Mouse (Mus musculus): ENCODE measurements around the gene Ehmt2. TPM values are rescaled to one million over a fixed set of nuclear protein-coding genes. Genes with fewer than 3 reads are reported as not detected.
"Not testable (repeated sequence)": the region's sequence is repeated elsewhere in the genome, so short reads cannot be mapped to it uniquely, and the experiment has no call there.

Gene Ehmt2
- polyA plus RNA-seq, 2 experiments: 10.2 to 29.7 TPM

DNA sequence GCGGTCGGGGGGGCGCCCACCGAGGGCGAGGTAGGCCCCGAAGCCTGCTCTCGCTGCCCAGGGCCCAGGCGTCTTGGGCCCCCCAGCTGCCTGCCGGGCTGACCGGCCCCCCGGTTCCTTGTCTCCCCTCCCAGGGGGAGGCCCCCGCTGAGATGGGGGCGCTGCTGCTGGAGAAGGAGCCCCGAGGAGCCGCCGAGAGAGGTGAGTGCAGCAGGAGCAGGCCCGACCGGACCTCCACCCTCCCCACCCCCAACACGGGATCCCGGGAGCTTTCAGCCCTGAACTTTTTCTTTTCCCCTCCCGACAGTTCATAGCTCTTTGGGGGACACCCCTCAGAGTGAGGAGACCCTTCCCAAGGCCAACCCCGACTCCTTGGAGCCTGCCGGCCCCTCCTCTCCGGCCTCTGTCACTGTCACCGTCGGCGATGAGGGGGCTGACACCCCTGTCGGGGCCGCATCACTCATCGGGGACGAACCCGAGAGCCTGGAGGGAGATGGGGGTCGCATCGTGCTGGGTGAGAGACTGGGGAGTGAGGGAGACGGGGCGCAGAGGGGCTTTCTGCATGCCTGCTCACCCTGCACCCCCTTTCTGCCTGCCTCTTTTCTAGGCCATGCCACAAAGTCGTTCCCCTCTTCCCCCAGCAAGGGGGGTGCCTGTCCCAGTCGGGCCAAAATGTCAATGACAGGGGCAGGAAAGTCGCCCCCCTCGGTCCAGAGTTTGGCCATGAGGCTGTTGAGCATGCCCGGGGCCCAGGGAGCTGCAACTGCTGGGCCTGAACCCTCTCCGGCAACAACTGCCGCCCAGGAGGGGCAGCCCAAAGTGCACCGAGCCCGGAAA lies 1.0 kb downstream of the Ehmt2 start:
- peak overlapping the region; percentile 75 for H3K27ac ChIP-seq
- peak overlapping the region; percentile 64 to 85 for H3K4me3 ChIP-seq (ENCODE audit: insufficient read depth in 1 of 2, low read depth in 2 of 2, low read length in 2 of 2)
- no peaks in the 10 kb centered on the region for H3K9me3 ChIP-seq (ENCODE audit: control insufficient read depth, low read length)
- DNase-seq (ENCODE audit: low read depth in 3 of 3, low spot score in 3 of 3) (no peak), ATAC-seq (ENCODE audit: insufficient read depth) (no peak)
- H3K36me3 ChIP-seq (replicated peaks; ENCODE audit: control insufficient read depth, insufficient read depth, low read depth): peaks cover 3% of the 10 kb centered on the region
- peak overlapping the region; percentile 85 for H3K9ac ChIP-seq (replicated peaks)
- H3K27me3 ChIP-seq (ENCODE audit: control insufficient read depth, insufficient read depth, low read length): no peaks in the 10 kb centered on the region
- H3K4me1 ChIP-seq (replicated peaks; ENCODE audit: control insufficient read depth in 2 of 2, insufficient read depth in 2 of 2, low read length in 1 of 2): peaks cover 6 to 13% of the 10 kb centered on the region in 2 experiments
- TF ChIP-seq CTCF (IDR thresholded peaks at IDR 0.05; ENCODE audit: low read depth) (no peak; the same call in 1 of the 2 replicates), EP300 (IDR thresholded peaks at IDR 0.05; ENCODE audit: low read depth) (no peak)
- WGBS (ENCODE audit: insufficient replicate concordance): under 1% methylated on average over 43 of the region's 45 CpGs
- peak overlapping the region; percentile 97 for H3K4me2 ChIP-seq (ENCODE audit: low read depth)

DNA sequence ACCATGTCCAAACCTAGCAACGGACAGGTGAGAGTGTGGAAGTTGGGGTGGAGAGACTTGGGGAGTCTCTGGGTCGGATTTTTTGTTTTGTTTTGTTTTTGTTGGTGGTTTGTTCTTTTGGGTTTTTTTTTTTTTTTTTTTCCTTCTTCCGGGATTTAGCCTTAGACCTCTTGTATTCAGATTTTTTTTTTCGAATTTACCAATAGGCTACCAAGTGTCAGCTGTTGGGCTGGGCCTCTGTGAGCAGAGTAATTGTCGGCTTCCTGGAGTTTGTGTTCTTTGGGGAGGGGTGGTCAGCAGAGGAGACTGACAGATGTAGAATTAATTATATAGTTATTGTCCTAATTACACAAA lies 1.6 kb downstream of the Ehmt2 start:
- Histone ChIP-seq H3K4me2 (ENCODE audit: low read depth) (peak overlapping the region; percentile 97), H3K4me3 (ENCODE audit: insufficient read depth in 1 of 2, low read depth in 2 of 2, low read length in 2 of 2) (peak overlapping the region; percentile 64 to 85), H3K9ac (replicated peaks) (peak overlapping the region; percentile 85), H3K27me3 (ENCODE audit: control insufficient read depth, insufficient read depth, low read length) (no peaks in the 10 kb centered on the region), H3K27ac (peak overlapping the region; percentile 75), H3K4me1 (replicated peaks; ENCODE audit: control insufficient read depth in 2 of 2, insufficient read depth in 2 of 2, low read length in 1 of 2) (peaks cover 6 to 13% of the 10 kb centered on the region in 2 experiments), H3K9me3 (ENCODE audit: control insufficient read depth, low read length) (no peaks in the 10 kb centered on the region), H3K36me3 (replicated peaks; ENCODE audit: control insufficient read depth, insufficient read depth, low read depth) (peaks cover 3% of the 10 kb centered on the region)
- WGBS (ENCODE audit: insufficient replicate concordance): 3% methylated on average over 5 of the region's 5 CpGs
- no peak for TF ChIP-seq EP300 (IDR thresholded peaks at IDR 0.05; ENCODE audit: low read depth)
- no peak for DNase-seq (ENCODE audit: low read depth in 3 of 3, low spot score in 3 of 3)
- no peak for ATAC-seq (ENCODE audit: insufficient read depth)

DNA sequence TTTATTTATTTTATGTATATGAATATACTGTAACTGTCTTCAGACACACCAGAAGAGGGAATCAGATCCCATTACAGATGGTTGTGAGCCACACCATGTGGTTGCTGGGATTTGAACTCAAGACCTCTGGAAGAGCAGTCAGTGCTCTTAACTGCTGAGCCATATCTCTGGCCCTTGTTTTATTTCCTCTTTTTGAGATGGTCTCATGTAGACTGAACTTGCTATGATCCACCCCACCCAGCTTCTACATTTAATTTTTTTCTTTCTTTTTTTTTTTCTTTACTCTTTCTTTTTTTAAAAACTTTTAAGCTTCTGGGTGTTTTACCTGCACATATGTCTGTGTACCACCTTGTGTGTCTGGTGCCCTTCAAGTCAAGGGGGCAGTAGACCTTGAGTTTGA lies 2.6 kb downstream of the Ehmt2 start:
- DNase-seq (ENCODE audit: low read depth in 3 of 3, low spot score in 3 of 3); ATAC-seq (ENCODE audit: insufficient read depth); H3K27ac ChIP-seq; H3K4me3 ChIP-seq (ENCODE audit: insufficient read depth in 1 of 2, low read depth in 2 of 2, low read length in 2 of 2); H3K9me3 ChIP-seq (ENCODE audit: control insufficient read depth, low read length); H3K4me2 ChIP-seq (ENCODE audit: low read depth); H3K9ac ChIP-seq (replicated peaks); H3K27me3 ChIP-seq (ENCODE audit: control insufficient read depth, insufficient read depth, low read length); H3K36me3 ChIP-seq (replicated peaks; ENCODE audit: control insufficient read depth, insufficient read depth, low read depth): not testable (repeated sequence)
- peaks cover 6 to 13% of the 10 kb centered on the region in 2 experiments for H3K4me1 ChIP-seq (replicated peaks; ENCODE audit: control insufficient read depth in 2 of 2, insufficient read depth in 2 of 2, low read length in 1 of 2)

DNA sequence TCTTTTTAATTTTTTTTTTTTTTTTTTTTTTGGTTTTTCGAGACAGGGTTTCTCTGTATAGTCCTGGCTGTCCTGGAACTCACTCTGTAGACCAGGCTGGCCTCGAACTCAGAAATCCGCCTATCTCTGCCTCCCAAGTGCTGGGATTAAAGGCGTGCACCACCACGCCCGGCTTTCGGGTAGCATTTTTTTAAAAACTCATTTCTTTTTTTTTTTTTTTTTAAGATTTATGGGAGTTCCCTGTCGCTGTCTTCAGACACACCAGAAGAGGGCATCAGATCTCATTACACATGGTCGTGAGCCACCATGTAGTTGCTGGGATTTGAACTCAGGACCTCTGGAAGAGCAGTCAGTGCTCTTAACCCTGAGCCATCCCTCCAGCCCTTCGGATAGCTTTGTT lies 3.7 kb downstream of the Ehmt2 start:
- H3K36me3 ChIP-seq (replicated peaks; ENCODE audit: control insufficient read depth, insufficient read depth, low read depth): peaks cover 14% of the 10 kb centered on the region
- not testable (repeated sequence) for ATAC-seq (ENCODE audit: insufficient read depth)

DNA sequence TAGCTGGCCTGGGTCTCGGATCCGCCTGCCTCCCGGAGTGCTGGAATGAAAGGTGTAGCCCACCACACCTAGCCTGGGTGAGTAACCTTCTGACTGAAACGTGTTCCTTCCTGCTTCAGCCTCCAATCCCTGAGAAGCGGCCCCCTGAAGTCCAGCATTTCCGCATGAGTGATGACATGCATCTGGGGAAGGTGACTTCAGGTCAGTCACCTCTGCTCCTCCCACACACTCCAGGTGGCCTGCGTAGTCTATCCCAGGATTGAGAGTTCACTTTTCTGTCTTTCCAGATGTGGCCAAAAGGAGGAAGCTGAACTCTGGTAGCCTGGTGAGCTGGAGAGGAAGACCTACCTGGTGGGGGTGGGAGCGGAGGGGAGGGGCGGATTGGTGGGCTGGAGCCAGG lies 4.6 kb downstream of the Ehmt2 start:
- ATAC-seq (ENCODE audit: insufficient read depth) (no peak), DNase-seq (ENCODE audit: low read depth in 3 of 3, low spot score in 3 of 3) (no peak)
- Histone ChIP-seq H3K4me2 (ENCODE audit: low read depth) (no peak overlapping the region), H3K9ac (replicated peaks) (no peak overlapping the region), H3K27ac (no peak overlapping the region), H3K36me3 (replicated peaks; ENCODE audit: control insufficient read depth, insufficient read depth, low read depth) (peaks cover 15% of the 10 kb centered on the region), H3K9me3 (ENCODE audit: control insufficient read depth, low read length) (no peaks in the 10 kb centered on the region), H3K27me3 (ENCODE audit: control insufficient read depth, insufficient read depth, low read length) (no peaks in the 10 kb centered on the region), H3K4me1 (replicated peaks; ENCODE audit: control insufficient read depth in 2 of 2, insufficient read depth in 2 of 2, low read length in 1 of 2) (peaks cover 0 to 6% of the 10 kb centered on the region in 2 experiments; a peak in 2 of 4 replicates), H3K4me3 (ENCODE audit: insufficient read depth in 1 of 2, low read depth in 2 of 2, low read length in 2 of 2) (no peak overlapping the region)
- WGBS (ENCODE audit: insufficient replicate concordance): 84% methylated on average over 9 of the region's 9 CpGs
- TF ChIP-seq CTCF (IDR thresholded peaks at IDR 0.05; ENCODE audit: low read depth): no peak
- no peak for TF ChIP-seq EP300 (IDR thresholded peaks at IDR 0.05; ENCODE audit: low read depth)

More for the DNA sequence above, 3.7 kb downstream of the Ehmt2 start:
- H3K9ac ChIP-seq (replicated peaks); H3K4me2 ChIP-seq (ENCODE audit: low read depth); H3K9me3 ChIP-seq (ENCODE audit: control insufficient read depth, low read length); H3K27ac ChIP-seq; DNase-seq (ENCODE audit: low read depth in 3 of 3, low spot score in 3 of 3); H3K4me3 ChIP-seq (ENCODE audit: insufficient read depth in 1 of 2, low read depth in 2 of 2, low read length in 2 of 2); H3K27me3 ChIP-seq (ENCODE audit: control insufficient read depth, insufficient read depth, low read length): not testable (repeated sequence)
- WGBS (ENCODE audit: insufficient replicate concordance): 73% methylated on average over 9 of the region's 10 CpGs
- peaks cover 6 to 13% of the 10 kb centered on the region in 2 experiments for H3K4me1 ChIP-seq (replicated peaks; ENCODE audit: control insufficient read depth in 2 of 2, insufficient read depth in 2 of 2, low read length in 1 of 2)

Measured in liver, embryonic 14.5 days (tissue).